Mouse (Mus musculus): ENCODE data around the gene Yy1. TPM values are rescaled to one million over a fixed set of nuclear protein-coding genes. Genes with fewer than 3 reads are reported as not detected.

Yy1 gene
- polyA plus RNA-seq, 1 experiment, result 16.0 TPM

DNA sequence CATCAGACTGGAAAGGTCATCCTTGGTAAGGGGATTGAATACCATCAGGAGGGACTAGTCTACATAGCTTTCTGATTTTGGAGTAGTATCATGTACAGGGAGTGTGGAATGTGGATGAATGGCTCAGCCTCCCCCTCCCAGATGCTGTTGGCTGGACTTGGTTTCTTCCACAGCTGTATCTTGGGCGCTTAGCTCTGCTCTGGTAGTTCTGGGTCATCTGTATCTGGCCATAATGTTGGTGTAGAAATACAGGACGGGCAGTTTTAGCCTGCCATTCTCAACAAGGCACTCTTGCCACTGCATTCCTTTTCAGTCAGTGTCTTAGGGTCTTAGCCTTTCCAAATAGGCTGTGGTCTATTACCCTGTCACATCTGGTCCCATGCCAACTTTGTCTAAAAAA is 8.8 kb downstream of the Yy1 start:
- Histone ChIP-seq H3K9me3 (peaks cover 3% of the 10 kb centered on the region; the same call in 1 of the 2 replicates), H3K4me1 (peaks cover 83% of the 10 kb centered on the region), H3K4me3 (replicated peaks) (no peak overlapping the region), H3K36me3 (replicated peaks; ENCODE audit: low read length) (peaks cover 60% of the 10 kb centered on the region), H3K27me3 (replicated peaks) (no peaks in the 10 kb centered on the region)
- TF ChIP-seq GATA1 (IDR thresholded peaks at IDR 0.05; ENCODE audit: borderline replicate concordance, low read length) (no peak), FLI1 (IDR thresholded peaks at IDR 0.05; ENCODE audit: low read length) (no peak)

DNA sequence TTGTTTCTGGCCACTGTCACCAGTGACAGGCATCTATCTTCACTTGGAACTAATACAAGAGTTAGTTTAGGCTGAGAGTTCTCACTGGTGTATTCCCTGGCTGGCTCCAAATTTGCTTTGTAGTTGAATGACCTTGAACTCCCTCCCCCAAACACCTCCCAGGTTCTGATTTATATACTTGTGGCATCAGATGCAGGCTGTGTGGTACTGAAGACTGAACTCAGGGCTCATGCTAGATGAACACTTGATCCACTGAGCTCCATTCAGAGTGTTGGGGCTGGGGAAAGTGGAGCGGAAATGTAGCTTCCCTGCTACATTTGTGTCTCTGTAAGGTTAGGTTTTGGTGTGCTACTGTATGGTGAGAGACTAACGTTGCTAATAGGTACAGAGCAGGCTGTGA is 11.6 kb downstream of the Yy1 start:
- Histone ChIP-seq H3K4me1 (peaks cover 86% of the 10 kb centered on the region), H3K36me3 (replicated peaks; ENCODE audit: low read length) (peaks cover 73% of the 10 kb centered on the region), H3K27me3 (replicated peaks) (no peaks in the 10 kb centered on the region), H3K9me3 (no peaks in the 10 kb centered on the region), H3K4me3 (replicated peaks) (no peak overlapping the region)
- TF ChIP-seq GATA1 (IDR thresholded peaks at IDR 0.05; ENCODE audit: borderline replicate concordance, low read length) (no peak), FLI1 (IDR thresholded peaks at IDR 0.05; ENCODE audit: low read length) (no peak)

GRCm38 (mm10) chr12:108808465-108808864 is 15.7 kb downstream of the Yy1 start:
- TF ChIP-seq GATA1 (IDR thresholded peaks at IDR 0.05; ENCODE audit: borderline replicate concordance, low read length), result no peak
- TF ChIP-seq FLI1 (IDR thresholded peaks at IDR 0.05; ENCODE audit: low read length), result no peak
- H3K27me3 ChIP-seq (replicated peaks), result no peaks in the 10 kb centered on the region
- peaks cover 87% of the 10 kb centered on the region for H3K4me1 ChIP-seq
- H3K36me3 ChIP-seq (replicated peaks; ENCODE audit: low read length), result peaks cover 75% of the 10 kb centered on the region
- H3K9me3 ChIP-seq, result no peaks in the 10 kb centered on the region
- no peak overlapping the region for H3K4me3 ChIP-seq (replicated peaks)

DNA sequence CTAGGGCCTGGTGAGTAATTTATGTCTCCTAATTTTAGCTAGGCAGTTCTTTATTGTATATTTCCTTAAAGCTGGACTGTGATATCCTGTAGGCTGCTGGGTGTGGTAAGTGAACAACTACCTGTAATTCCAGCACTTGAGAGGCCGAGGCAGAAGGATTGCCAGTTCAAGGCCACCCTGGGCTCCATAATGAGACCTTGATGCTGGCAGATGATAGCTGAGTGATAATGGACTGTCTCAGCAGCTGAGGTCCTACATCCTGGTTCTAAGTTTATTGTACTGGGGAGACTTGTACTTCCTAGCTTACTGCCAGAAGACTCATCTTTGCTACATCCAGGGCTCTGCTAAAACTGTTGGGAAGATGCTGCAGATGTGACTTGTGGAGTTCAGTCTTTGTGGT is 17.0 kb downstream of the Yy1 start:
- Histone ChIP-seq H3K36me3 (replicated peaks; ENCODE audit: low read length) (peaks cover 82% of the 10 kb centered on the region), H3K27me3 (replicated peaks) (no peaks in the 10 kb centered on the region), H3K9me3 (no peaks in the 10 kb centered on the region), H3K4me1 (peaks cover 83% of the 10 kb centered on the region), H3K4me3 (replicated peaks) (no peak overlapping the region)
- TF ChIP-seq GATA1 (IDR thresholded peaks at IDR 0.05; ENCODE audit: borderline replicate concordance, low read length), result no peak
- TF ChIP-seq FLI1 (IDR thresholded peaks at IDR 0.05; ENCODE audit: low read length), result no peak

GRCm38 (mm10) chr12:108810309-108810708 is 17.5 kb downstream of the Yy1 start:
- Histone ChIP-seq H3K4me1 (peaks cover 83% of the 10 kb centered on the region), H3K27me3 (replicated peaks) (no peaks in the 10 kb centered on the region), H3K9me3 (no peaks in the 10 kb centered on the region), H3K36me3 (replicated peaks; ENCODE audit: low read length) (peaks cover 88% of the 10 kb centered on the region), H3K4me3 (replicated peaks) (no peak overlapping the region)
- no peak for TF ChIP-seq FLI1 (IDR thresholded peaks at IDR 0.05; ENCODE audit: low read length)
- TF ChIP-seq GATA1 (IDR thresholded peaks at IDR 0.05; ENCODE audit: borderline replicate concordance, low read length), result no peak

GRCm38 (mm10) chr12:108811133-108811532 is 18.4 kb downstream of the Yy1 start:
- H3K9me3 ChIP-seq, result no peaks in the 10 kb centered on the region
- TF ChIP-seq GATA1 (IDR thresholded peaks at IDR 0.05; ENCODE audit: borderline replicate concordance, low read length), result no peak
- TF ChIP-seq FLI1 (IDR thresholded peaks at IDR 0.05; ENCODE audit: low read length), result no peak
- H3K27me3 ChIP-seq (replicated peaks), result no peaks in the 10 kb centered on the region
- H3K36me3 ChIP-seq (replicated peaks; ENCODE audit: low read length), result peaks cover 85% of the 10 kb centered on the region
- H3K4me3 ChIP-seq (replicated peaks), result peak overlapping the region; percentile 66
- peaks cover 76% of the 10 kb centered on the region for H3K4me1 ChIP-seq

DNA sequence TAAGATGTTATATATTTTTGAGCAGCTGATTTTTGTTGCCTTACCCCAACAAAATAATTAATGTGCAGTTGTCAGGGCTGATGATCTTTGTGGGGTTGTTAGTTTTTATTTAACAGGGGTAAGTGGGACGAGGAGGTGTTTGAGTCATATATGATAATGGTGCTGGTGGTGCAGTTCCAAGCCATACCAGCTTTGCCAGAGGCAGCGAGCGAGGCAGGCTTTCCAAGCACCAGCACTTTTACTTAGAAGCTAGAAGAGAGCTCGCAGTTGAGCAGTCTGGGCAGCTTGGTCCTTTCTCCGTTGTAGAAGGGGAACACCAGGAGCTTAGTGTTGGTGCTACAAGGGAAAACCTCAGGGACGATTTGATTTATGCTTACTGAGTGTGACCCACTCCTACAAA is 19.7 kb downstream of the Yy1 start:
- H3K27me3 ChIP-seq (replicated peaks), result no peaks in the 10 kb centered on the region
- TF ChIP-seq GATA1 (IDR thresholded peaks at IDR 0.05; ENCODE audit: borderline replicate concordance, low read length) (no peak), FLI1 (IDR thresholded peaks at IDR 0.05; ENCODE audit: low read length) (no peak)
- no peaks in the 10 kb centered on the region for H3K9me3 ChIP-seq
- H3K36me3 ChIP-seq (replicated peaks; ENCODE audit: low read length), result peaks cover 84% of the 10 kb centered on the region
- H3K4me3 ChIP-seq (replicated peaks), result no peak overlapping the region
- peaks cover 68% of the 10 kb centered on the region for H3K4me1 ChIP-seq

GRCm38 (mm10) chr12:108814470-108814869 is 21.7 kb downstream of the Yy1 start:
- H3K4me1 ChIP-seq, result peaks cover 59% of the 10 kb centered on the region
- H3K4me3 ChIP-seq (replicated peaks), result no peak overlapping the region
- TF ChIP-seq GATA1 (IDR thresholded peaks at IDR 0.05; ENCODE audit: borderline replicate concordance, low read length) (no peak), FLI1 (IDR thresholded peaks at IDR 0.05; ENCODE audit: low read length) (no peak)
- H3K36me3 ChIP-seq (replicated peaks; ENCODE audit: low read length), result peaks cover 84% of the 10 kb centered on the region
- no peaks in the 10 kb centered on the region for H3K27me3 ChIP-seq (replicated peaks)
- H3K9me3 ChIP-seq, result no peaks in the 10 kb centered on the region

DNA sequence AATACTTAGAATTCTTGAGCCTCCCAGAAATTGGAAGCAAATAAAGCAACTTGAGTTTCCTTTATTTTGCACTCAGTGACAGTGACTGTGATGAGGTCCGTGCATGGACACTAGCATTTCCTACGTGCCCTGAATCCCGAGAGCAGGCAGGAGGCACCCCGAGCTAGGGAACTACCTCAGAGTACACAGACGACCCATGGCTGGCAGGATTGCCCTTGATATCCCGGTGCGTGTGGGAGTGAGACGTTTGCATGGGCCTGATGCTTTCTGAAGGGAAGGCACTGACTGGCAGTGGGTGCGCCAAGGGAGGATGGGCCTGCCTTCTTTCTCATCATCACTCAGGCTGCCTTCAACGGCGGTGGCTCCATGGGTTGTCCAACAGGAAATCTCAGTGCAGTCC is 23.8 kb downstream of the Yy1 start:
- Histone ChIP-seq H3K9me3 (no peaks in the 10 kb centered on the region), H3K4me3 (replicated peaks) (no peak overlapping the region), H3K4me1 (peaks cover 45% of the 10 kb centered on the region), H3K36me3 (replicated peaks; ENCODE audit: low read length) (peaks cover 89% of the 10 kb centered on the region), H3K27me3 (replicated peaks) (no peaks in the 10 kb centered on the region)
- no peak for TF ChIP-seq FLI1 (IDR thresholded peaks at IDR 0.05; ENCODE audit: low read length)
- no peak for TF ChIP-seq GATA1 (IDR thresholded peaks at IDR 0.05; ENCODE audit: borderline replicate concordance, low read length)

DNA sequence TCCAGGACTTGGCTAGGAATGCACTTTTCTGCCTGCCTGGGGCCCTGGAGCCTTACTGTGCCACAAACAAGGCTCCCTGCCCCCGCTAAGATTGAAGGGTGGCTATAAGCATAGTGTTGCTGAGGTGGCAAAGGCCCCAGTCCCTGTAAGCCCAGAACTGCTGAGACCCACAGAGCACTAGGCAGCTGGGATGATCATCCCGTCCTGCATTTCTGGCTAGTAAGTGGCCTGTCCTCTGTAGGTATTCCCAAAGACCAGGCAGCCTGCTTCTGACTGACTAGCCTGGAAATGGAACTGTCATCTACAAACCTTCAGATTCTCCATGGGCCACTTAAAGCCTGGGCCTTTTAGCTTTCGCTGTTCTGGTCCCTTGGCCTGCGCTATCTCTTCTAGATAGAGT is 27.7 kb downstream of the Yy1 start:
- Histone ChIP-seq H3K4me1 (peaks cover 27% of the 10 kb centered on the region), H3K9me3 (no peaks in the 10 kb centered on the region), H3K36me3 (replicated peaks; ENCODE audit: low read length) (peaks cover 61% of the 10 kb centered on the region), H3K4me3 (replicated peaks) (no peak overlapping the region), H3K27me3 (replicated peaks) (no peaks in the 10 kb centered on the region)
- no peak for TF ChIP-seq FLI1 (IDR thresholded peaks at IDR 0.05; ENCODE audit: low read length)
- TF ChIP-seq GATA1 (IDR thresholded peaks at IDR 0.05; ENCODE audit: borderline replicate concordance, low read length), result no peak

DNA sequence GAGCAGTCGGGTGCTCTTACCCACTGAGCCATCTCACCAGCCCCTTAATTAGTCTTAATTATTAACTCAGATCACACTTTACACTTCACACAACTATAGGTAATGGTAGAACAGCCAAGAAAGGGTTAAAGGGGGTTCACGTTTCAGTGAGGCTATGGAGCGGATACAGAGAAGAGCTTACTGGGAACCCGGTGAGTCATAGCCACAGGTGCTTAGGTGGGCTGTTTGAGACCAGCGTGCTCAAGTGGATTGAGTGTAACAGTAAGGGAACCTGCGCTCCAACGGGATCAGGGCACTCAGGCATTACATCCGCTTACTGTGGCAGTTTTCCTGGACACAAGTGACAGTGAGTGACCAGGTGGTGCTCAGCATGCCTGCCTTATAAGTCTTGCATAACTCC is 30.3 kb downstream of the Yy1 start:
- peaks cover 18% of the 10 kb centered on the region for H3K4me1 ChIP-seq
- H3K9me3 ChIP-seq, result peaks cover 16% of the 10 kb centered on the region
- TF ChIP-seq FLI1 (IDR thresholded peaks at IDR 0.05; ENCODE audit: low read length) (no peak), GATA1 (IDR thresholded peaks at IDR 0.05; ENCODE audit: borderline replicate concordance, low read length) (no peak)
- H3K27me3 ChIP-seq (replicated peaks), result no peaks in the 10 kb centered on the region
- H3K36me3 ChIP-seq (replicated peaks; ENCODE audit: low read length), result peaks cover 64% of the 10 kb centered on the region
- no peak overlapping the region for H3K4me3 ChIP-seq (replicated peaks)

All from megakaryocyte, embryonic 14.5 days (primary cell).